In the genomic region with DNA sequence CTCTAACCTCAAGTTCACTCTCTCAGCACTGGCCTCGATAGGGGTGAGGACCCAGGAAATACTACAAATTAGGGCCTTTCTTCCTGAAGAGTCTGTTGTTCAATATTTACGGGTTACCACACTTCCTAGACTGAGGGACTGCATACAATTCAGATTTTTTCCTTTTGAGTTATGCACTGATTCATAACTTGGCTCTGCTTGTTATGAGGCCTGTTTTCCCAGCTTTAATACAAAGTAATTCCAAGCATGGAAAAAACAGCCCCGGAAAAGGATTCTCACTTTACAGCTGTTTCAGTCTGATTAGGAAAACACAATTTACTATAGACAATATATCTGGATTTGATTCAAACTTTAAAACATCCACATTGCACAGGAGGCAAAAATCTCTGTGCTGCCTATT, we compare ENCODE assay signal across 29 mouse cellular contexts. TPM values are rescaled to one million over a fixed set of nuclear protein-coding genes. Genes with fewer than 3 reads are reported as not detected.
DNase-seq lines count a peak whose midpoint lies in the region; ATAC-seq and TF ChIP-seq lines count a peak whose summit lies in the region.
"Had no signal": no experiment of that assay in that cellular context is flagged by ENCODE, and none has a peak within 500 bp of the region (broad histone marks: within the 10 kb centered on the region; RNA-seq: fewer than 3 reads in every experiment).

No protein-coding gene starts in this region.

- no peak for TF ChIP-seq CTCF in gastrocnemius, adult 2 months (IDR thresholded peaks at IDR 0.05)

- no peak overlapping the region for H3K4me3 ChIP-seq in gastrocnemius, adult 2 months
- no peak overlapping the region for H3K4me3 ChIP-seq in heart, embryonic 16.5 days (ENCODE audit: low read length)
- H3K4me3 ChIP-seq in midbrain, embryonic 11.5 days (ENCODE audit: low read depth, low read length) = no peak overlapping the region
- H3K4me3 ChIP-seq in midbrain, embryonic 14.5 days (replicated peaks; ENCODE audit: low read depth, low read length) = no peak overlapping the region
- H3K4me3 ChIP-seq in forebrain, embryonic 16.5 days (replicated peaks; ENCODE audit: low read length) = no peak overlapping the region
- H3K4me3 ChIP-seq: forebrain, embryonic 10.5 days; forebrain, embryonic 15.5 days; heart, embryonic 12.5 days; hindbrain, embryonic 12.5 days; limb, embryonic 13.5 days; liver, embryonic 12.5 days; midbrain, embryonic 15.5 days; neural tube, embryonic 15.5 days had no signal

- peak overlapping the region; percentile 63 for H3K27ac ChIP-seq in gastrocnemius, adult 2 months
- peak overlapping the region; percentile 64; the same call in 1 of the 2 replicates for H3K27ac ChIP-seq in heart, embryonic 16.5 days (ENCODE audit: low read length)
- no peak overlapping the region for H3K27ac ChIP-seq in midbrain, embryonic 11.5 days (ENCODE audit: low read depth, low read length)
- H3K27ac ChIP-seq in midbrain, embryonic 14.5 days (replicated peaks; ENCODE audit: low read depth, low read length) = no peak overlapping the region
- no peak overlapping the region for H3K27ac ChIP-seq in forebrain, embryonic 16.5 days (ENCODE audit: low read length)
- H3K27ac ChIP-seq: forebrain, embryonic 10.5 days; forebrain, embryonic 15.5 days; hindbrain, embryonic 12.5 days; hindbrain, postnatal 0 days; limb, embryonic 13.5 days; liver, embryonic 12.5 days; macrophage; midbrain, embryonic 15.5 days; neural tube, embryonic 15.5 days had no signal

- H3K4me1 ChIP-seq in heart, embryonic 16.5 days (ENCODE audit: control insufficient read depth, insufficient read depth, low read length) = peaks cover 26% of the 10 kb centered on the region
- H3K4me1 ChIP-seq in midbrain, embryonic 11.5 days (ENCODE audit: control insufficient read depth, insufficient read depth, low read length) = no peaks in the 10 kb centered on the region
- H3K4me1 ChIP-seq in midbrain, embryonic 14.5 days (ENCODE audit: control insufficient read depth, insufficient read depth, low read length) = peaks cover 13% of the 10 kb centered on the region
- H3K4me1 ChIP-seq in forebrain, embryonic 16.5 days (replicated peaks; ENCODE audit: control insufficient read depth, insufficient read depth, low read length) = peaks cover 12% of the 10 kb centered on the region
- H3K4me1 ChIP-seq: forebrain, embryonic 10.5 days had no signal

- 44% methylated on average over 3 of the region's 3 CpGs for WGBS in heart, embryonic 16.5 days
- WGBS in midbrain, embryonic 11.5 days = 75% methylated on average over 3 of the region's 3 CpGs
- whole genome bisulfite sequencing in midbrain, embryonic 14.5 days = 87% methylated on average over 3 of the region's 3 CpGs
- 70% methylated on average over 3 of the region's 3 CpGs for WGBS in forebrain, embryonic 16.5 days

- H3K27me3 ChIP-seq in heart, embryonic 16.5 days (ENCODE audit: control insufficient read depth, insufficient read depth, low read length) = no peaks in the 10 kb centered on the region
- H3K27me3 ChIP-seq in midbrain, embryonic 11.5 days (ENCODE audit: control insufficient read depth, insufficient read depth, low read length) = no peaks in the 10 kb centered on the region
- no peaks in the 10 kb centered on the region for H3K27me3 ChIP-seq in midbrain, embryonic 14.5 days (ENCODE audit: control insufficient read depth, insufficient read depth, low read length)
- H3K27me3 ChIP-seq in forebrain, embryonic 16.5 days (replicated peaks; ENCODE audit: control insufficient read depth, insufficient read depth, low read length) = no peaks in the 10 kb centered on the region
- H3K27me3 ChIP-seq: forebrain, embryonic 15.5 days; heart, embryonic 12.5 days; hindbrain, embryonic 12.5 days; limb, embryonic 13.5 days; liver, embryonic 12.5 days; midbrain, embryonic 15.5 days; neural tube, embryonic 15.5 days had no signal

- DNase-seq in gastrocnemius, adult 2 months = no peak
- no peak for DNase-seq in gastrocnemius, postnatal 4 days (ENCODE audit: low spot score in 2 of 2)
- DNase-seq in heart, postnatal 4 days = no peak
- peak; percentile 23 for DNase-seq in midbrain, embryonic 11.5 days (ENCODE audit: low spot score, missing footprints)
- no peak for DNase-seq in midbrain, embryonic 14.5 days
- DNase-seq: adrenal gland, postnatal 25 days; cerebellum, adult 11-12 months; cerebellum, adult 9-11 months; gastrocnemius, postnatal 10 days; kidney, adult 9 months; kidney, postnatal 14 days; layer of hippocampus, adult 9-11 months; liver, postnatal 0 days; retina, postnatal 1 day; right cerebral cortex, postnatal 14 days; thymus, postnatal 4 days had no signal

- no peaks in the 10 kb centered on the region for H3K9me3 ChIP-seq in heart, embryonic 16.5 days (replicated peaks; ENCODE audit: control insufficient read depth, low read length)
- no peaks in the 10 kb centered on the region for H3K9me3 ChIP-seq in midbrain, embryonic 11.5 days (ENCODE audit: control insufficient read depth, low read length)
- no peaks in the 10 kb centered on the region for H3K9me3 ChIP-seq in midbrain, embryonic 14.5 days (ENCODE audit: control insufficient read depth, low read length)
- no peaks in the 10 kb centered on the region for H3K9me3 ChIP-seq in forebrain, embryonic 16.5 days (ENCODE audit: control insufficient read depth, low read length)
- H3K9me3 ChIP-seq: forebrain, embryonic 10.5 days; forebrain, embryonic 15.5 days; heart, embryonic 12.5 days; hindbrain, embryonic 12.5 days; limb, embryonic 13.5 days; liver, embryonic 12.5 days; midbrain, embryonic 15.5 days; neural tube, embryonic 15.5 days had no signal

- intact Hi-C loops in gastrocnemius, adult 2 months (cut with DNase I) = loop anchor here (5.0 kb wide), 1 partner anchor 41 kb away; no protein-coding TSS in a partner anchor

- H3K9ac ChIP-seq in heart, embryonic 16.5 days (ENCODE audit: low read length) = no peak overlapping the region
- H3K9ac ChIP-seq in midbrain, embryonic 11.5 days (ENCODE audit: low read length) = no peak overlapping the region
- H3K9ac ChIP-seq in midbrain, embryonic 14.5 days (replicated peaks; ENCODE audit: low read length) = no peak overlapping the region
- no peak overlapping the region for H3K9ac ChIP-seq in forebrain, embryonic 16.5 days (replicated peaks; ENCODE audit: low read depth, low read length)
- H3K9ac ChIP-seq: forebrain, embryonic 15.5 days; heart, embryonic 12.5 days; hindbrain, embryonic 12.5 days; limb, embryonic 13.5 days; liver, embryonic 12.5 days; liver, postnatal 0 days; midbrain, embryonic 15.5 days; neural tube, embryonic 15.5 days had no signal

- ATAC-seq in heart, embryonic 16.5 days (replicated peaks; ENCODE audit: extremely low read depth, insufficient read depth, low FRiP score) = no peak
- no peak for ATAC-seq in midbrain, embryonic 11.5 days (ENCODE audit: low FRiP score)
- ATAC-seq in midbrain, embryonic 14.5 days (ENCODE audit: low FRiP score, low TSS enrichment) = no peak
- ATAC-seq in forebrain, embryonic 16.5 days = no peak
- ATAC-seq: forebrain, embryonic 15.5 days; hindbrain, postnatal 0 days; intestine, embryonic 16.5 days; liver, embryonic 12.5 days; liver, postnatal 0 days; midbrain, embryonic 15.5 days had no signal

- H3K36me3 ChIP-seq in heart, embryonic 16.5 days (ENCODE audit: control insufficient read depth, insufficient read depth) = no peaks in the 10 kb centered on the region
- H3K36me3 ChIP-seq in midbrain, embryonic 11.5 days (ENCODE audit: control insufficient read depth, insufficient read depth, low read length) = no peaks in the 10 kb centered on the region
- H3K36me3 ChIP-seq in midbrain, embryonic 14.5 days (ENCODE audit: control insufficient read depth, insufficient read depth, low read length) = no peaks in the 10 kb centered on the region
- no peaks in the 10 kb centered on the region for H3K36me3 ChIP-seq in forebrain, embryonic 16.5 days (ENCODE audit: control insufficient read depth, insufficient read depth)
- H3K36me3 ChIP-seq: forebrain, embryonic 10.5 days; forebrain, embryonic 15.5 days; heart, embryonic 12.5 days; hindbrain, embryonic 12.5 days; limb, embryonic 13.5 days; liver, embryonic 12.5 days; midbrain, embryonic 15.5 days; neural tube, embryonic 15.5 days had no signal

- H3K4me2 ChIP-seq in heart, embryonic 16.5 days (ENCODE audit: low read depth, low read length) = no peak overlapping the region
- no peak overlapping the region for H3K4me2 ChIP-seq in midbrain, embryonic 11.5 days
- no peak overlapping the region for H3K4me2 ChIP-seq in midbrain, embryonic 14.5 days (ENCODE audit: low read length)
- H3K4me2 ChIP-seq in forebrain, embryonic 16.5 days (ENCODE audit: low read length) = no peak overlapping the region
- H3K4me2 ChIP-seq: forebrain, embryonic 15.5 days; heart, embryonic 12.5 days; hindbrain, embryonic 12.5 days; limb, embryonic 13.5 days; liver, embryonic 12.5 days; midbrain, embryonic 15.5 days; neural tube, embryonic 15.5 days had no signal

RNA-seq across cellular contexts. Expression of gene Gpcpd1, which starts 1.5 kb away (rescaled TPM):
- 100 to 1,000 TPM; 167 to 341 TPM for total RNA-seq in gastrocnemius, adult 2 months (2021)
- 10 to 100 TPM; 47.9 to 59.3 TPM for total RNA-seq in gastrocnemius, postnatal 4 days (2021)
- polyA plus RNA-seq in heart, embryonic 16.5 days (2015; fragmentation: Nextera tagmentation; extraction: Ambion mirVana) = 25.4 and 28.8 TPM in 2 replicates
- 10 to 100 TPM; 62.0 to 71.1 TPM for total RNA-seq in heart, postnatal 4 days (2021)
- 41.7 and 50.4 TPM in 2 replicates for polyA plus RNA-seq in midbrain, embryonic 11.5 days (2014; fragmentation: Nextera tagmentation; extraction: Ambion mirVana)
- 87.5 and 104 TPM in 2 replicates for polyA plus RNA-seq in midbrain, embryonic 14.5 days (2014; fragmentation: Nextera tagmentation; extraction: Ambion mirVana)
- polyA plus RNA-seq in forebrain, embryonic 16.5 days (2015; fragmentation: Nextera tagmentation; extraction: Ambion mirVana) = 78.3 and 84.1 TPM in 2 replicates

Comparison
In these comparisons a context has a peak if more than half of its experiments do, and no peak if none do; other contexts are left out.
1. H3K27ac ChIP-seq: peak in gastrocnemius, adult 2 months (single experiment) and heart, embryonic 16.5 days (single experiment); none in midbrain, embryonic 11.5 days (single experiment), midbrain, embryonic 14.5 days (single experiment) and forebrain, embryonic 16.5 days (single experiment).